Mouse (Mus musculus) c-Kit-positive CD71-positive TER-119-positive erythroid progenitor cells, embryonic 14.5 days (primary cell): Measurements from ENCODE around the gene Pilra.
"Not testable (repeated sequence)": the region's sequence is repeated elsewhere in the genome, so short reads cannot be mapped to it uniquely, and the experiment has no call there.

Experiments used
- DNase-seq: peaks from one replicate; pipeline ENCODE4 v3.0.0-alpha.2; 2013; ENCODE audit warnings: low spot score

Gene Pilra

DNA sequence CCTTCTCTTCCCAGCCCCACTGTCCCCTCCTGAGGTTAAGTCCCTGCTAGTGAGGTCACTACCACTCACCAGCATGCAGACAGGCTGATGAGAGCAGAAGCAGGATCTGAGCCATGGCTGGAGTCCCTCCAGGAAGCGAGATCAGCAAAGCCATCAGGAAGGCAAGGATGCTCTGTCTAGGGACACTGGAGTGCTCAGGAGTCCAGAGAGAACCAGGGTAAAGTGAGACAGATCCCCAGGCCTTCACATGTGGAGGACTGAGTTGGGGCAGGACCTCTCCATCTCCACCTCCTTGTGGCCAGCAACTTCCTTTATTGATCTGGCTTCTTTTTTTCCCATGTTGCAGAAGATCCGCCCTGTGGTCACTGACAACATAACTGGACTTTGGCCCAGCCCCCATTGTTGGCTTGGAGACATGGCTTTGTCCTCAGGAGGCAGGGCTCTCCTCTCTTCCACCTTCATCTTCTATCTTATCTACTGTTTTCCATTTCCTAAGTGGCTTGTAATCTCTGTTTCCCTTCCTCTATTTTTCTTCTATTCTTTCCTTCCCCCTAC, at the start of gene Pilra:
Gene Pilra (minus strand): TSS at position 316 of the 555 bp plus-strand sequence.
- not testable (repeated sequence) for DNase-seq

DNA sequence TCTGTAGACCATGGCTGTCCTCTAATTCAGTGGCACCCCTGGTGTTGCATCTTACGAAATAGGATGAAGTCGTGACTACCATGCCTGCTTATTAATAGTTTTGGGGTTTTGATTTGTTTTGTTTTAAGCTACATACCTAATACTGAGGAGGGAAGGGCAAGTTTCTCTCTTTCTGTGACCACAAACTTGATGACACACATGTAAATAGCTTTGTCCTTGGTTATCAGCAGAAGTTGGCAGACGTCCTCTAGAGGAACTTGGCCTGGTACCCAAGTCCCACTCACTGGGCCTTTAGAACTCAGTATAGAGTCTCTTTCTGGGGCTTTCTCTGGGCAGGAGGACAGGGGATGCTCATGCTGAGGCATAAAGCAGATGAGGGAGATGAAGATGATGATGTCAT, 47.3 kb upstream of the Pilra start:
- DNase-seq = no peak

DNA sequence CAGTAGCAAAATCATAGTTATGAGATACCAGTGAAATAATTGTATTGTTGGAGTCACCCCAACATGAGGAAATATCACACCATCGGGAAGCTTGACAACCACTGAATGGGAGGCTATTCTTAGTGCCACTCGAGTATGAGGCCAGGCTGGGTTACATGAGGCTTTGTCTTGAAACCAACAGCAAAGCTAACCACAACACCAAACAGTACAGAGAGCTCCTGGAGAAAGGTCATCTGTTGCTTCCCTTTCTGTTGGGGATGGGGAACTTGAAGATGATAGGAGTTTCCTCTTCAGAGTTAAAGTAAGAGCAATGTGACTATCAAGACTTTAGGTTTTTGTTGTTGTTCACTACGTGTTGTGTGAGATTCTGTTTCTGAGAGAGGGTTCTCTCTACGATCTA, 46.8 kb upstream of the Pilra start:
- DNase-seq = no peak

DNA sequence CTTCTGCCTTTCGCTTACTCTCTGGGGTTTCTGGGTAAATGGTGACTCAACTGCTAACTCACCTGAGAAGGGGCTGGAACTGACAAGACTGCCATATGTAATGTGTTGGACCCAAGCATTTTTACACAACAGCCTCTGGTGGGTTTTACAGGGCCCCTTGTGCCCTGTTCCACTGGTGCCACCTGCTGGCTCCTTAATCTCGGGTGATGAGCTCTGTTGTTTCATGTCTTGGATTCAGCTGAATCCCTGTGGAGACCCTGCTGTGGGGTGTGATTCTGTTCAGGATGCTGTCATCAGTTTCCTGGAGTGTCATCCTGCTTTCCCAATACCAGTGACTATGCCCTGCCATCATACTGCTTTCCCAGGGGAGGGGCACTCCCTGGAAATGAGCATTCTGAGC, 41.8 kb upstream of the Pilra start:
- no peak for DNase-seq

DNA sequence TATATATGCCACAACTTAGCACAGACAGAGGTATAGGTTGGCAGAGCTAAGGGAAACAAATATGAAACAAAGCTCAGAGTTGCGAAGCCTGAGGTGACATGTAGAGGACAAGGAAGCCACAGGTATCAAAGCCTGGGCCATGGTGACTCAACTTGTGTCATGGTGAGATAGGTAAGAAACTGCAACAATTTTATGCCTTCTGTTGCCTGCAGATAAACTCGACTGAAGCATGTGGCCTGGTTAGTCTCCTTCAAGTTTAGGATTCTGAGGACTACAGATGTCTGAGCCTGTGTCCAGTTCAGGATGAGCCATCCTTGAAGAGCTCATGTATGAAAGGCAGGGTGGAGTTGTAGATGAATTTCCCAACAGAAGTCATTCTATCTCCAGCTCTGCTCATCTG, 39.0 kb upstream of the Pilra start:
- DNase-seq = no peak

DNA sequence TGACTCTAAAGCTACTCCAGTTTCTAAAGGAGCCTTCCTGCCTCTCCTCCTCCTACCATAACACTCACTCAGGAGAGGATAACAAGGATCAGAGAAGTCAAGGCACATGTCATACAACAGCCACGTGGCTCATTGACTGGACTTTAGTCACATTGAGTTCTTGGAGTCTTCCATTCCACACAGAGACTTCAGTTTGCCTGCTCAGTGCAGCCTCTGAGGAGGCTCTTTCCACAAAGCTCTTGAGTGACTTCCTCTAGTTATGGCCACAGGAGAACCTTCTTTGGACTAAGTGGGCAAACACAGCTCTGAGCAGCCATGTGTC, 36.3 kb upstream of the Pilra start:
- not testable (repeated sequence) for DNase-seq

DNA sequence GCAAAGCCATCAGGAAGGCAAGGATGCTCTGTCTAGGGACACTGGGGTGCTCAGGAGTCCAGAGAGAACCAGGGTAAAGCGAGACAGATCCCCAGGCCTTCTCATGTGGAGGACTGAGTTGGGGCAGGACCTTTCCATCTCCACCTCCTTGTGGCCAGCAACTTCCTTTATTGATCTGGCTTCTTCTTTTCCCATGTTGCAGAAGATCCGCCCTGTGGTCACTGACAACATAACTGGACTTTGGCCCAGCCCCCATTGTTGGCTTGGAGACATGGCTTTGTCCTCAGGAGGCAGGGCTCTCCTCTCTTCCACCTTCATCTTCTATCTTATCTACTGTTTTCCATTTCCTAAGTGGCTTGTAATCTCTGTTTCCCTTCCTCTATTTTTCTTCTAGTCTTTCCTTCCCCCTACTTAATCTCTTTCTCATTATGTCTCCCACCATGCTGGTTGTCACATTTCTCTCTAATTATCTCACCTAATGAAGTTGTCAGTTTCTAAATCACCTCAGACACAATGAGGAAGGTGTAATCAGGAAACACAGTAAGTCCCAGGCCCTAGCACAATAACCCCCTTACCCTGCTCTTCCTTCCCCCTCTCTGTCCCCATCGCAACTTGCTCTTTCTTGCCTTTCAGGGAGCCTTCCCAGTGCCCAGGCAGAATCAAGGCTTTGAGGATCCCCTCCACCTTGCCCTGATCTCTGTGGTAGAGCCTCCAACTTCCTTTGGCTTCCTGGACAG, 35.7 kb upstream of the Pilra start, which contains the start of gene Pilrb2:
Gene Pilrb2 (minus strand): TSS at position 172 of the 737 bp plus-strand sequence.
- DNase-seq = not testable (repeated sequence)

DNA sequence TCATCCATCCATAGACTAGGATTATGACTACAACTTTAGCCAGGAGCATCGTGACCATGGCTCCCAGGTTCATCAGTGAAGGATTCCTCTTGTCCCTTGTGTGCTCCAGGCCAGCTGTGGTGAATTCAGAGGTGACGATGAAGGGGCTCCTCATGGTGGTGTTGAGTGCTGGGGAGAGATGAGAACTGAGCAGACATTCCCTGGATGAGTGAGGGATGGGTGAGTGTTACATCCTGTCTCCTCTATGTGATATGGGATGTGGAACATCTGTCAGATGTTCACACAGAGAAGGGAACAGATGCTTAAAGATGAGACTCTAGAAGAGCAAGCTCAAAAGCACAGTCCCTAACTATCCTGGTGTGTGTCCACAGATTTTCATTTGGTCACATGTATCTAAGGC, 32.5 kb upstream of the Pilra start:
- not testable (repeated sequence) for DNase-seq

DNA sequence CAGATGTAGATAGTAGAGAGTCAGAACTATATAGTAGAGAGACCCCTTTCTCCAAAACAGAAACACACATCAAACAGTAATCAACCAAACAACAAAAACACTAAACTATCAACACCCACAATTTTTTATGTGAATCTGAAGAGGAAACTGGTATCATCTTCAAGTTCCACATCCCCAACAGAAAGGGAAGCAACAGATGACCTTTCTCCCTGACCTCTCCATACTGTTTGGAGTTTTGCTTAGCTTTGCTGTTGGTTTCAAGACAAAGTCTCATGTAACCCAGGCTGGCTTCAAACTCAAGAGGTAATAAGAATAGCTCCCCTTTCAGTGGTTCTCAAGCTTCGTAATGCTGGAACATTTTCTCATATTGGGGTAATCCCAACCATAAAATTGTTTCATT, 27.9 kb upstream of the Pilra start:
- not testable (repeated sequence) for DNase-seq

DNA sequence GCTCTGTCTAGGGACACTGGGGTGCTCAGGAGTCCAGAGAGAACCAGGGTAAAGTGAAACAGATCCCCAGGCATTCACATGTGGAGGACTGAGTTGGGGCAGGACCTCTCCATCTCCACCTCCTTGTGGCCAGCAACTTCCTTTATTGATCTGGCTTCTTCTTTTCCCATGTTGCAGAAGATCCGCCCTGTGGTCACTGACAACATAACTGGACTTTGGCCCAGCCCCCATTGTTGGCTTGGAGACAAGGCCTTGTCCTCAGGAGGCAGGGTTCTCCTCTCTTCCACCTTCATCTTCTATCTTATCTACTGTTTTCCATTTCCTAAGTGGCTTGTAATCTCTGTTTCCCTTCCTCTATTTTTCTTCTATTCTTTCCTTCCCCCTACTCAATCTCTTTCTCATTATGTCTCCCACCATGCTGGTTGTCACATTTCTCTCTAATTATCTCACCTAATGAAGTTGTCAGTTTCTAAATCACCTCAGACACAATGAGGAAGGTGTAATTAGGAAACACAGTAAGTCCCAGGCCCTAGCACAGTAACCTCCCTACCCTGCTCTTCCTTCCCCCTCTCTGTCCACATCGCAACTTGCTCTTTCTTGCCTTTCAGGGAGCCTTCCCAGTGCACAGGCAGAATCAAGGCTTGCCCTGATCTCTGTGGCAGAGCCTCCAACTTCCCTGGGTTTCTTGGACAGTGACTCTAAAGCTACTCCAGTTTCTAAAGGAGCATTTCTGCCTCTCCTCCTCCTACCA, 22.1 kb upstream of the Pilra start, which contains the start of gene Pilrb1:
Gene Pilrb1 (minus strand): TSS at position 147 of the 751 bp plus-strand sequence.
- not testable (repeated sequence) for DNase-seq

DNA sequence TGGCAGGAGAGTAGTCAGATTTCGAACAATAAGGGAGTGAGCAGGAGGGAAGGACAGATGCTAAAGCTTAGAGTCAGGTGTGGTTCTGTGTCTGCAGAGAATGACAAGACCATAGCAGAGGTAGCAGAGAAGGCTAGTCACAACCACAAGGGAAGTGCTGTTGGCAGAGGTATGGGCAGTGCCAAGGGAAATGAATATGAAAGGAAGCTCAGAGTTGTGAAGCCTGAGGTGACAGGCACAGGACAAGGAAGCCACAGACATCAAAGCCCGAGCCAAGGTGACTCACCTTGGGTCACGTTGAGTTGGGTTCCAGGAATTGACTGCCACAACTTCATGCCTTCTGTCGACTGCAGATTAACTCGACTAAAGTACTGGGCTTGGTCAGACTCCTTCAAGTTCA, 20.8 kb upstream of the Pilra start:
- not testable (repeated sequence) for DNase-seq

DNA sequence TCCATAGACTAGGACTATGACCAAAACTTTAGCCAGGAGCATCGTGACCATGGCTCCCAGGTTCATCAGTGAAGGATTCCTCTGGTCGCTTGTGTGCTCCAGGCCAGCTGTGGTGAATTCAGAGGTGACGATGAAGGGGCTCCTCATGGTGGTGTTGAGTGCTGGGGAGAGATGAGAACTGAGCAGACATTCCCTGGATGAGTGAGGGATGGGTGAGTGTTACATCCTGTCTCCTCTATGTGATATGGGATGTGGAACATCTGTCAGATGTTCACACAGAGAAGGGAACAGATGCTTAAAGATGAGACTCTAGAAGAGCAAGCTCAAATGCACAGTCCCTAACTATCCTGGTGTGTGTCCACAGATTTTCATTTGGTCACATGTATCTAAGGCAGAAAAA, 18.8 kb upstream of the Pilra start:
- not testable (repeated sequence) for DNase-seq

DNA sequence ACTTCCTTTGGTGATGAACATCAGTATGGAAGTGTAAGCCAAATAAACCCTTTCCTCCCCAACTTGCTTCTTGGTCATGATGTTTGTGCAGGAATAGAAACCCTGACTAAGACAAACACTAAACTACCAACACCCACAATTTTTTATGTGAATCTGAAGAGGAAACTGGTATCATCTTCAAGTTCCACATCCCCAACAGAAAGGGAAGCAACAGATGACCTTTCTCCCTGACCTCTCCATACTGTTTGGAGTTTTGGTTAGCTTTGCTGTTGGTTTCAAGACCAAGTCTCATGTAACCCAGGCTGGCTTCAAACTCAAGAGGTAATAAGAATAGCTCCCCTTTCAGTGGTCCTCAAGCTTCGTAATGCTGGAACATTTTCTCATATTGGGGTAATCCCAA, 14.2 kb upstream of the Pilra start:
- not testable (repeated sequence) for DNase-seq

DNA sequence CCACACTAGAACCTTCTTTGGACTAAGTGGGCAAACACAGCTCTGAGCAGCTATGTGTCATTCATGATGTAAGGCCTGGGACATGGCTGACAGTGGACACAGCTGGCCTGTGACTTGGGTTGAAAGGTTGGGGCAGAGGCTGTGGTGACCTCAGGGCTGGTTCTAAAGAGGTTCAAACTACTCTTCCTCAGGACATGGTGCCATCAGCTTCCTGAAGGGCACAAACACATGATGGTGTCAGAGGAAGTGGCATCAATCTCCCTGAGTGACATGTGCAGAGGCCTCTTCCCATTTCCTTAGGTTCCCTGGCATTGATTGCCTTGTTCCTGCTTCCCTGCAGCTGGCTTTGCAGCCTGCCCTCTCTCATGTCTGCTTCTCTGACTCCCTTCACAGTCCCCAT, 1.0 kb upstream of the Pilra start:
- DNase-seq = not testable (repeated sequence)

DNA sequence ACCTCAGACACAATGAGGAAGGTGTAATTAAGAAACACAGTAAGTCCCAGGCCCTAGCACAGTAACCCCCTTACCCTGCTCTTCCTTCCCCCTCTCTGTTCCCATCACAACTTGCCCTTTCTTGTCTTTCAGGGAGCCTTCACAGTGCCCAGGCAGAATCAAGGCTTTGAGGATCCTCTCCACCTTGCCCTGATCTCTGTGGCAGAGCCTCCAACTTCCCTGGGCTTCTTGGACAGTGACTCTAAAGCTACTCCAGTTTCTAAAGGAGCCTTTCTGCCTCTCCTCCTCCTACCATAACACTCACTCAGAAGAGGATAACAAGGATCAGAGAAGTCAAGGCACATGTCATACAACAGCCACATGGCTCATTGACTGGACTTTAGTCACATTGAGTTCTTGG, 530 bp upstream of the Pilra start:
- no peak for DNase-seq

DNA sequence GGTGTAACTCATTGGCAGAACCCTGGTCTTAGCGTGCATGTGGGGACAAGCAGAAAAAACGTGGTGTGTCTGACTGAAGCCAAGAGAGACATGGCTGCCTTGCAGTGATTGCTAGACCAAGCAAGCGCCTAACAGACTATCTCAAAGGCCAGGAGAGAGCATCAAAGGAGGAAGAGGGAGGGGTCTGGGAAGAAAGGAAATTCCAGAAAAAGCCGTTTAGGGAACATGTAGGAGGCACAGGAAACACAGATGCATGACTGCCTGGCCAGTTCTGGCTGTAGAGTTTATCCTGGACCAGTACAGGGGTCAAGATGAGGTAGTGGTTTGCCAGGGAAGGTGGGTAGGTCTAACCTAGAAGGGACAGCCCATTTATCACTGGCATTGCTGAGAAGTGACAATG, 2.6 kb downstream of the Pilra start:
- no peak for DNase-seq

DNA sequence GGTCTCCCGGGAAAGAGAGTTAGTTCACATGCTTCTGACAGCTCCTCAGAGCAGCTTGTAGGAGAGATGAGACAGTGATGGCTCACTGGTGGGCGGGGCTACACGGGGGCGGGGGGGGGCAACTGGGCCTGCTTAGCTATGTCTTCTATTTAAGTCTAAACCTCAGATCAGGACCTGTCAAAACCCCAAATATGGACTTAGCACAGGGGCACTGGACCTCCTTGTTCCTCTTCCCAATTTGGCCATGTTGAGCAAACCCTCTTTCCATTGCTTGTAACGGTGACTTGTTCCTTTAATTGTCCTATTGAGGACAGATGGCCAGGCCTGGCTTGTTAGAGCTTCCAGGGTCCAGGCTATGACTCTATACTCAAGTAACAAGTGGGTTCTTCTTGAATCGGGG, 4.6 kb downstream of the Pilra start:
- DNase-seq = no peak

DNA sequence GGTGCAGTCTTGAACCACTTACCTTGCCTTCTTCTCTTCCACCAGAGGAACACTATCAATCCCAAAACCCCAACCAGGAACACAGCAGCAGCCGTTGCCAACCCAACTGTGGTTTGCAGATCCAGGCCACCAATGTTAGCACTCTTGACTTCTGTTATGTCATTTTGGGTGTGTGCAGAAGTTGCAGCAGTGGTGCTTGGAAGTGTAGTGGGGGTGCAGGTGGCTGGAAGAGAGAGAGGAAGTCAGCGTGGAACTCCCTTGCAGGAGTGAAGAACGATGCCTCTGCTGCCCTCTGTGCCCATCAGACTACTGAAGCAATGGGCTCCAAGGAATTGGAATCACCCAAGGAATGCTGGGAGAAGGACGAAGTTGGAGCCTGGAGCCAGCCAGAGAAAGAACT, 5.0 kb downstream of the Pilra start:
- no peak for DNase-seq

DNA sequence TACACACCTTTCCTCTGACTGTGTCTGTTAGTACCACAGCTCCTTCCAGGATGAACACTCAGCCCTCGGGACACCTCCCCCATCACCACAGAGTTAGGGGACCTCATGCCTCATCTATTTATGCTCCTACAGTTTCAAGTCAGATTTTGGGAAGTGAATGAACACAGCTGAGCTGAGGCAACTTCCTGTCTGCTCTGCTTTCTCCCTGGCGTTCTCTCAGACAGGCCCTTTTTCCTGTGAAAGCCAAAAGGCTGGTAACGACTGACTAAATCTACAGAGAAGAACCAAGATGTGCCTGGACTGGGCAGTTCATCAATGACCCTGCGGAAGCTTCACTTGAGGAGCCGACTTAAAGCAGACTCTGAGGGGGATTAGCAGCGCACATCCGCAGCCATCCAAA, 5.8 kb downstream of the Pilra start:
- no peak for DNase-seq

DNA sequence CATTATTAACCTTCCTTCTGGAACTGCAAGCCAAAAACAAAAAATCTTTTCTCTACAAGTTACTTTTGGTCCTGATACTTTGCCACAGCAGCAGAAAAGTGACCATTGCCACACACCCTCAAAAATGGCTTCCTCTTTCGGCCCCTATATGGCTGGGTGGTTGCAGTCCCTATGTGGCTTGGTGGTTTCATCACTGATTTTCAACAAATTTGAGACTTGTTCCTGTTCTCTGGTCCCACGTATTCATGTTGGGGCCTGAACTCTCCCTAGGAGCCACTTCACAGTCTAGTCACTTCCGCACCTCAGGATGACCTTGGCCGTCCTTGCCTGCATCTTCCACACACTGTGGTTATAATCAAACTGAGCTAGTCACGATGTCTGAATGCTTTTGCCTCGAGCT, 7.4 kb downstream of the Pilra start:
- DNase-seq = no peak

DNA sequence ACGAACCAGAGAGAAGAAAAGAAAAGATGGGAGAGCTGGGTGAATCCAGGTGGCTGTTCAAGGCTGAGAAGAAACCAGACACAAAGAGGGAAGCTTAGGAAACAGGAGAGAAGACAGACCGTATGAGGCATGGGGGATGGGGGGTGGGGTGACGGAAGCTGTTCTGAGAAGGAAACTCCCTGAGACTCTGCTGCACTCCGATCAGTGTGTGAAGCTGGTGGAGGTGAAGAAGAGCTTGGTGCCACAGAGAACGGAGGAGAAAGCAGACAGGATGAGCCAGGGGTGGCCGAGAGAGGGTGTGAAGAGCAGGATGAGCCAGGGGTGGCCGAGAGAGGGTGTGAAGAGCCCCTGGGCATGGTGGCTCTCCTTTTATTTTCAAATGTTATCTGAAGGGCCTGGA, 9.7 kb downstream of the Pilra start:
- no peak for DNase-seq

DNA sequence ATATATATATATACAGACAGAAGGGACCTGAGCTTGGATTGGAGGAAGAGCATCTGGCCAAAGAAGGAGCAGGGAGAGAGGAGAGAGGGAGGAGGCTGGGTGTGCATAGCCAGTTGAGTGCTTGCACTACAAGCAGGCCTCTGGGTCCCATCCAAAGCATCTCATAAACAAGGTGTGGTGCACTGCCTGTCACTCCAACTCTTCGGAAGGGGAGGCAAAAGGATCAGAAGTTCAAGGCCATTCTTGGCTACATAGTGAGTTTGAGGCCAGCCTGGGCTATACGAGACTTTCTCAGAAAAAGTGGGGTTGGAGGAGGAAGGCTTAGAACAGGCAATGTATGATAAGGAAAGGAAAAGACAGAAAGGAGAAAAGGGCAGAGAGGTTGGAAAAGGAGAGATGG, 10.1 kb downstream of the Pilra start:
- DNase-seq = no peak

DNA sequence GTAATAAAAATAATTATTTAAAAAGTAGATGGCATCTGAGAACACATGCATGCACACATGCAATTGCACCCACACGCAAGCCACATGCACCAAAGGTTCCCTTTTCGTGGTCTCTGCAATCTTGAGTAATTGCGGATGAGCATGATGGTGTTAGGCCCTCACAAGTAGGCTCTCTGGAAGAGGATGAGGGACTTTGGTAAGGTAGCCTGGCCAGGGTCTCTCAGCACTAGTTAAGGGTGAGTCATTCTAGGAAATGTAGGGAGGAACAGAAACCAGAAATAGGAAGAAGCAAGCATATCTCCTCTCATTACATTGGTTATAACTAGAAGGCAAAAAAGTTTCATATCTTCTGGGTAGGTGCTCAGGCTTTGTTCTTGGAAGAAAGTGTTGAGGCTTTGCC, 11.1 kb downstream of the Pilra start:
- DNase-seq = no peak
